In the genomic region with DNA sequence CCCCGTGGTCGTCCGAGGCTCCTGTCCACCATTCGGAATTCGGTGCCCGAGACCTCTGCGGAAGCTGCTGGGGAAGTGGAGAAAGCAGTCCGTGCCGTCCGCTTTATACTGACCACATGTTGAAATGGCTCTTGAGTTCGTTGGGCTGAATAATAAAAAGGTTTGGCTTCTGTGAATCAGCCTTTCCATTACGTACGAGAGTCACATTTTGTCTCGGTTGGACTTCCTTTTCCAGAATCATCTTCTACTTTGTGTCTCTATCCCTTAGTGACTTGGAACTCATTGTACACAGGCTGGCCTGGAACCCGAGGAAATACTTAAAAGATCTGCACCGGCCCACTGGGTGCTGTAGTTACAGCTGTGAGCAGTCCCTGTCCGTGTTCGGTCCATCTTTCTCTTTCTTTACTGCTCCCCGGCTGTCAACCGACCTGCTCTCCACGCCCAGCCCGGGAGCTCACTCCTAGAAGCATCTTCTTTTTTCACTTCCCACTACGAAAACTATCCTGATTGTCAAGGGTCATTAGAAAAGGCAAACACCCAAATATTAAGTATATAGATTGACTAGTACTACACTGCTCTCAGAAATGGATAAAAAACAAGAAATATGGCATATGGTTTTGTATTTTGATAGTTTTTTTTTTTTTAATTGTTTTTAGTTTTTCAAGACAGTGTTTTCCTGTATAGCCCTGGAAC, we compare ENCODE assay signal across 8 mouse cellular contexts. TPM values are rescaled to one million over a fixed set of nuclear protein-coding genes. Genes with fewer than 3 reads are reported as not detected.
DNase-seq lines count a peak whose midpoint lies in the region; ATAC-seq and TF ChIP-seq lines count a peak whose summit lies in the region.

No protein-coding gene starts in this region.

- no peaks in the 10 kb centered on the region for H3K9me3 ChIP-seq in lung, embryonic 14.5 days (ENCODE audit: low read depth, low read length)
- no peaks in the 10 kb centered on the region for H3K9me3 ChIP-seq in embryonic facial prominence, embryonic 15.5 days (replicated peaks)
- no peaks in the 10 kb centered on the region for H3K9me3 ChIP-seq in kidney, embryonic 16.5 days (ENCODE audit: low read length)
- H3K9me3 ChIP-seq in midbrain, postnatal 0 days (ENCODE audit: low read length): no peaks in the 10 kb centered on the region

- no peak for TF ChIP-seq CTCF in lung, embryonic 14.5 days (IDR thresholded peaks at IDR 0.05; ENCODE audit: low read depth)
- TF ChIP-seq CTCF in midbrain, postnatal 0 days (IDR thresholded peaks at IDR 0.05): no peak

- H3K4me2 ChIP-seq in lung, embryonic 14.5 days: peak overlapping the region; percentile 90
- peak overlapping the region; percentile 68 for H3K4me2 ChIP-seq in embryonic facial prominence, embryonic 15.5 days (replicated peaks)
- H3K4me2 ChIP-seq in kidney, embryonic 16.5 days (replicated peaks; ENCODE audit: low read depth, low read length): peak overlapping the region; percentile 74
- H3K4me2 ChIP-seq in midbrain, postnatal 0 days (ENCODE audit: low read depth, low read length, poor library complexity, severe bottlenecking): peak overlapping the region; percentile 79

- under 1% methylated on average over 23 of the region's 23 CpGs for WGBS in lung, embryonic 14.5 days
- WGBS in embryonic facial prominence, embryonic 15.5 days: under 1% methylated on average over 23 of the region's 23 CpGs
- WGBS in kidney, embryonic 16.5 days: under 1% methylated on average over 23 of the region's 23 CpGs
- WGBS in midbrain, postnatal 0 days: under 1% methylated on average over 23 of the region's 23 CpGs

- peak overlapping the region; percentile 95 for H3K9ac ChIP-seq in lung, embryonic 14.5 days
- peak overlapping the region; percentile 90 for H3K9ac ChIP-seq in embryonic facial prominence, embryonic 15.5 days
- peak overlapping the region; percentile 93 for H3K9ac ChIP-seq in kidney, embryonic 16.5 days (replicated peaks; ENCODE audit: low read length)
- H3K9ac ChIP-seq in midbrain, postnatal 0 days (replicated peaks; ENCODE audit: low read length, poor library complexity, severe bottlenecking): peak overlapping the region; percentile 78

- no peak for ATAC-seq in lung, embryonic 14.5 days (ENCODE audit: insufficient read depth)
- ATAC-seq in embryonic facial prominence, embryonic 15.5 days (ENCODE audit: insufficient number of reproducible peaks, low FRiP score, low TSS enrichment, low read depth): no peak
- ATAC-seq in kidney, embryonic 16.5 days (ENCODE audit: low FRiP score, low TSS enrichment): peak; percentile 1; the same call in 1 of the 2 replicates
- ATAC-seq in midbrain, postnatal 0 days (ENCODE audit: low FRiP score): 0 out of 2 replicates have a peak, but pooled peaks have one; percentile 3
- ATAC-seq in cerebellum, adult (ENCODE audit: insufficient number of reproducible peaks, low FRiP score, low TSS enrichment): no peak

- peak overlapping the region; percentile 97 for H3K4me3 ChIP-seq in lung, embryonic 14.5 days (ENCODE audit: low read depth, low read length)
- peak overlapping the region; percentile 97 for H3K4me3 ChIP-seq in embryonic facial prominence, embryonic 15.5 days (replicated peaks)
- H3K4me3 ChIP-seq in kidney, embryonic 16.5 days (ENCODE audit: low read length): peak overlapping the region; percentile 86
- peak overlapping the region; percentile 96 for H3K4me3 ChIP-seq in midbrain, postnatal 0 days (ENCODE audit: low read depth, low read length)

- no peak for DNase-seq in lung, embryonic 14.5 days
- DNase-seq in lung, postnatal 14 days: no peak
- no peak for DNase-seq in midbrain, postnatal 0 days (ENCODE audit: low spot score)
- DNase-seq in left cerebral cortex, adult 9 months (ENCODE audit: low spot score in 2 of 2): no peak
- DNase-seq in frontal cortex, postnatal 25 days (ENCODE audit: low spot score in 2 of 2): no peak

- no peaks in the 10 kb centered on the region for H3K27me3 ChIP-seq in lung, embryonic 14.5 days (ENCODE audit: insufficient read depth, low read length)
- no peaks in the 10 kb centered on the region for H3K27me3 ChIP-seq in embryonic facial prominence, embryonic 15.5 days
- H3K27me3 ChIP-seq in kidney, embryonic 16.5 days (ENCODE audit: insufficient read depth, low read length): no peaks in the 10 kb centered on the region
- H3K27me3 ChIP-seq in midbrain, postnatal 0 days (ENCODE audit: insufficient read depth, low read length): no peaks in the 10 kb centered on the region

- 0 out of 2 replicates have a peak, but pooled peaks cover 11% of the 10 kb centered on the region for H3K4me1 ChIP-seq in lung, embryonic 14.5 days (ENCODE audit: insufficient read depth)
- H3K4me1 ChIP-seq in embryonic facial prominence, embryonic 15.5 days: peaks cover 27% of the 10 kb centered on the region
- peaks cover 34% of the 10 kb centered on the region for H3K4me1 ChIP-seq in kidney, embryonic 16.5 days (ENCODE audit: insufficient read depth, low read length)
- peaks cover 6% of the 10 kb centered on the region for H3K4me1 ChIP-seq in midbrain, postnatal 0 days (ENCODE audit: insufficient read depth, low read length)

- peaks cover 46% of the 10 kb centered on the region for H3K36me3 ChIP-seq in lung, embryonic 14.5 days (ENCODE audit: insufficient read depth)
- H3K36me3 ChIP-seq in embryonic facial prominence, embryonic 15.5 days: peaks cover 43% of the 10 kb centered on the region
- H3K36me3 ChIP-seq in kidney, embryonic 16.5 days (ENCODE audit: insufficient read depth, low read length): peaks cover 35% of the 10 kb centered on the region
- H3K36me3 ChIP-seq in midbrain, postnatal 0 days (ENCODE audit: insufficient read depth, low read length): peaks cover 26% of the 10 kb centered on the region

- peak overlapping the region; percentile 96 for H3K27ac ChIP-seq in lung, embryonic 14.5 days (ENCODE audit: low read depth)
- H3K27ac ChIP-seq in embryonic facial prominence, embryonic 15.5 days (replicated peaks): peak overlapping the region; percentile 98
- H3K27ac ChIP-seq in kidney, embryonic 16.5 days (ENCODE audit: low read length): peak overlapping the region; percentile 96
- peak overlapping the region; percentile 87 for H3K27ac ChIP-seq in midbrain, postnatal 0 days (ENCODE audit: low read depth, low read length)

RNA-seq across cellular contexts. Expression of gene P4hb, which starts 0.7 kb away (rescaled TPM):
- 872 and 897 TPM in 2 replicates for polyA plus RNA-seq in lung, embryonic 14.5 days (2014; fragmentation: Nextera tagmentation; extraction: Ambion mirVana)
- polyA plus RNA-seq in embryonic facial prominence, embryonic 15.5 days (2015; fragmentation: Nextera tagmentation; extraction: Ambion mirVana): 831 and 838 TPM in 2 replicates
- polyA plus RNA-seq in kidney, embryonic 16.5 days (2015; fragmentation: Nextera tagmentation; extraction: Ambion mirVana): 843 and 914 TPM in 2 replicates
- total RNA-seq in midbrain, postnatal 0 days (2014; rRNA removed): 161 and 165 TPM in 2 replicates
- 191 and 209 TPM in 2 replicates for polyA plus RNA-seq in midbrain, postnatal 0 days (2015; fragmentation: Nextera tagmentation; extraction: Ambion mirVana)

RNA-seq across cellular contexts. Expression of gene Arhgdia, which starts 7.7 kb away (rescaled TPM):
- polyA plus RNA-seq in lung, embryonic 14.5 days (2014; fragmentation: Nextera tagmentation; extraction: Ambion mirVana): 717 and 734 TPM in 2 replicates
- polyA plus RNA-seq in embryonic facial prominence, embryonic 15.5 days (2015; fragmentation: Nextera tagmentation; extraction: Ambion mirVana): 593 and 594 TPM in 2 replicates
- polyA plus RNA-seq in kidney, embryonic 16.5 days (2015; fragmentation: Nextera tagmentation; extraction: Ambion mirVana): 696 and 712 TPM in 2 replicates
- total RNA-seq in midbrain, postnatal 0 days (2014; rRNA removed): 233 and 286 TPM in 2 replicates
- polyA plus RNA-seq in midbrain, postnatal 0 days (2015; fragmentation: Nextera tagmentation; extraction: Ambion mirVana): 390 and 417 TPM in 2 replicates

RNA-seq across cellular contexts. Expression of gene Ppp1r27, which starts 22.8 kb away (rescaled TPM):
- not detected in 2 replicates for polyA plus RNA-seq in lung, embryonic 14.5 days (2014; fragmentation: Nextera tagmentation; extraction: Ambion mirVana)
- 1.8 and 2.3 TPM in 2 replicates for polyA plus RNA-seq in embryonic facial prominence, embryonic 15.5 days (2015; fragmentation: Nextera tagmentation; extraction: Ambion mirVana)
- 0.55 and 0.57 TPM in 2 replicates for polyA plus RNA-seq in kidney, embryonic 16.5 days (2015; fragmentation: Nextera tagmentation; extraction: Ambion mirVana)
- total RNA-seq in midbrain, postnatal 0 days (2014; rRNA removed): not detected in 2 replicates
- not detected in 2 replicates for polyA plus RNA-seq in midbrain, postnatal 0 days (2015; fragmentation: Nextera tagmentation; extraction: Ambion mirVana)

RNA-seq across cellular contexts. Expression of gene Mcrip1, which starts 24.2 kb away (rescaled TPM):
- 226 and 229 TPM in 2 replicates for polyA plus RNA-seq in lung, embryonic 14.5 days (2014; fragmentation: Nextera tagmentation; extraction: Ambion mirVana)
- 235 and 237 TPM in 2 replicates for polyA plus RNA-seq in embryonic facial prominence, embryonic 15.5 days (2015; fragmentation: Nextera tagmentation; extraction: Ambion mirVana)
- polyA plus RNA-seq in kidney, embryonic 16.5 days (2015; fragmentation: Nextera tagmentation; extraction: Ambion mirVana): 218 and 232 TPM in 2 replicates
- total RNA-seq in midbrain, postnatal 0 days (2014; rRNA removed): 132 and 138 TPM in 2 replicates
- 243 and 270 TPM in 2 replicates for polyA plus RNA-seq in midbrain, postnatal 0 days (2015; fragmentation: Nextera tagmentation; extraction: Ambion mirVana)

RNA-seq across cellular contexts. Expression of gene Alyref, which starts 24.4 kb away (rescaled TPM):
- 617 and 627 TPM in 2 replicates for polyA plus RNA-seq in lung, embryonic 14.5 days (2014; fragmentation: Nextera tagmentation; extraction: Ambion mirVana)
- 420 and 426 TPM in 2 replicates for polyA plus RNA-seq in embryonic facial prominence, embryonic 15.5 days (2015; fragmentation: Nextera tagmentation; extraction: Ambion mirVana)
- polyA plus RNA-seq in kidney, embryonic 16.5 days (2015; fragmentation: Nextera tagmentation; extraction: Ambion mirVana): 92.2 and 372 TPM in 2 replicates
- 70.8 and 86.9 TPM in 2 replicates for total RNA-seq in midbrain, postnatal 0 days (2014; rRNA removed)
- polyA plus RNA-seq in midbrain, postnatal 0 days (2015; fragmentation: Nextera tagmentation; extraction: Ambion mirVana): 130 and 145 TPM in 2 replicates

Comparison
In these comparisons a context has a peak if more than half of its experiments do, and no peak if none do; other contexts are left out.
1. ATAC-seq: peak in kidney, embryonic 16.5 days (single experiment) and midbrain, postnatal 0 days (single experiment); none in lung, embryonic 14.5 days (single experiment), embryonic facial prominence, embryonic 15.5 days (single experiment) and cerebellum, adult (single experiment).
2. Peak in every context shown above with its lines, with median percentiles within 50 percentile points of each other: H3K27ac ChIP-seq, H3K4me2 ChIP-seq, H3K4me3 ChIP-seq and H3K9ac ChIP-seq.